Mouse (Mus musculus): ENCODE results near the gene Mrpl34. TPM values are rescaled to one million over a fixed set of nuclear protein-coding genes. Genes with fewer than 3 reads are reported as not detected.

Mrpl34 gene
- total and polyA plus RNA-seq, 3 experiments, result 143 to 196 TPM; not detected in 1

DNA sequence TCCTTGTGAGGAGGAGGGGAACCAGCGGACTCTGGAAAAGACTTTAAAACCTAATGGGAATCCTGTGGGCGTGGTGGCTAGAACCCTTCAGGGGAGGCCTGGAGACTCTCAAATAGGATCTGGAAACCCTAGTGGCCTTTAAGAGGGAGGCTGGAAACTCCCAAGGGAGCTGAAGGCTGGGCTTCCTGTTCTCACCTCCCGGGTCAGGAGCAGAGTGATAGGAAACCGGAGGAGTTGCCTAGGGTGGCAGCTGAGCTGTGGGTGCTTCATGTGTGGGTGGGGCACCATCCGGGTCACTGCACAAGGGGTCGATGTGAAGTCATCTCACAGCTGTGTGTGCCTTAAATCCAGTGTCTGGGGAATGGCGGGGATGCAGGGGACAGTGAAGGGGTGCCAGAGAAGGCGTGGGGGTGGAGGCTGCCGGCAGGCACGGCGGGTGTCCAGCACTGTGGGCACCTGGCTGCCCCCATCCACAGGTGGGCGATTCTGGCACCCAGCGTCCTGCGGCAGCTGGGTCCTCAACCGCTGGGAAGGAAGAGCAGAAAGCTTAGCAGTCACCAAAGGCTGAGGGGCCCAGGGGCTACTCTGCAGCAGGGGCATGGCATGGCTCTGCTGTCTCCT lies 33.2 kb downstream of the Mrpl34 start:
- H3K4me1 ChIP-seq (ENCODE audit: control insufficient read depth in 1 of 2, insufficient read depth in 2 of 2, low read length in 2 of 2), result no peaks in the 10 kb centered on the region
- no peaks in the 10 kb centered on the region for H3K79me2 ChIP-seq (ENCODE audit: control insufficient read depth, insufficient read depth, low read length, poor library complexity)
- H3K4me3 ChIP-seq (ENCODE audit: control insufficient read depth in 1 of 2, insufficient read depth in 1 of 2, low read depth in 2 of 2, low read length in 2 of 2), result no peak overlapping the region
- no peak overlapping the region for H3K9ac ChIP-seq (ENCODE audit: control insufficient read depth, low read depth, low read length, poor library complexity, severe bottlenecking)
- no peak overlapping the region for H3K27ac ChIP-seq (ENCODE audit: control insufficient read depth, low read depth, low read length)
- H3K27me3 ChIP-seq (ENCODE audit: control insufficient read depth in 1 of 2, insufficient read depth in 2 of 2, low read length in 2 of 2), result no peaks in the 10 kb centered on the region
- no peak for DNase-seq (ENCODE audit: low read depth, low spot score)
- H3K36me3 ChIP-seq (ENCODE audit: control insufficient read depth in 1 of 2, insufficient read depth in 2 of 2, low read length in 2 of 2), result peaks cover 0 to 3% of the 10 kb centered on the region in 2 experiments; a peak in 2 of 4 replicates
- H3K9me3 ChIP-seq (replicated peaks; ENCODE audit: insufficient read depth, low read length), result no peaks in the 10 kb centered on the region
- no peak for TF ChIP-seq BHLHE40 (IDR thresholded peaks at IDR 0.05; ENCODE audit: borderline replicate concordance, low read depth, low read length)
- TF ChIP-seq USF1 (IDR thresholded peaks at IDR 0.05; ENCODE audit: low read depth, low read length), result no peak
- no peak for TF ChIP-seq TAL1 (IDR thresholded peaks at IDR 0.05; ENCODE audit: low read length)
- no peak for TF ChIP-seq RCOR1 (IDR thresholded peaks at IDR 0.05; ENCODE audit: low read depth, low read length)
- no peak for TF ChIP-seq GABPA (IDR thresholded peaks at IDR 0.05; ENCODE audit: low read depth, low read length)
- no peak for TF ChIP-seq POLR2AphosphoS5 (IDR thresholded peaks at IDR 0.05; ENCODE audit: borderline replicate concordance, low read depth, low read length)
- TF ChIP-seq ETS1 (IDR thresholded peaks at IDR 0.05; ENCODE audit: low read depth, low read length), result no peak

DNA sequence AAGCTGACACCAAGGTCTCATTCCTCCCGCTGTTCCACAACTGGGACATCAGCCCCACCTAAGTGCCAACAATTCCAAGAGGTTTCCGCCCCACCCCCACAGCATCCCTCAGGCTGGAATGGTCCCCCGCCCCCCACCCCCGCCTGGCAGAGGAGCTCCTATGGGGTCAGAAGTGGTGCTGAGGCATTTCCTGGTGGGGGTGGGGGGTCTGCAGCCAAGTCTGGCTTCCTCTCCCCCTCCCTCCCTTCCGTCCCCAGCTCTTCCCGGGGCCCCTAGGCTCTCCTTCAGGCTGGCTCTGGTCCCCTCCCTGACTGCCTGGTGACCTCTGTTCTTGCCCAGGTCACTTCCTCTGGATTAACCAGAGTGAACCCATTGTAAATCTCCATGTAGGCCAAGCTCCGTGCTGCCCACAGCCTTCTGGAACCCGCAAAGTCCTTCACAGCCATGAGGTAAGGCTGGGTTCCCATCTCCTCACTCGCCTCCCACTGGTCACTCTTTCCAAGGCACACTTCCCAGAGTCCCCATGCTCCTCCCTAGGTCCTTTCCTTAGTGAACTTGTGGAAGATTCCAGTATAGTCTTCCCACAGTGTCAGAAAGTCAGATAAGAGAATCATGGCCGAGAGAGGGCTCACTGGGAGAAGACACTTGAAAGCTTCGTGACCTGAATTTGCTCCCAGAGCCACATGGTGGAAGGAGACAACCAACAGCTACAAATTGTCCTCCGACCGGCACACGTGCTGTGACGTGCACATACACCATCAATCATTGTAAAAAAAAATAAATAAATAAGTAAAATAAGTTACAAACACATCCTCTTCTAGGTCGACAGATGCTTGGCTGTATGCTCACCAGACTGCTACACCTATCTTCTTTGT lies 34.3 kb downstream of the Mrpl34 start:
- Histone ChIP-seq H3K36me3 (ENCODE audit: control insufficient read depth in 1 of 2, insufficient read depth in 2 of 2, low read length in 2 of 2) (no peaks in the 10 kb centered on the region), H3K79me2 (ENCODE audit: control insufficient read depth, insufficient read depth, low read length, poor library complexity) (no peaks in the 10 kb centered on the region), H3K9me3 (replicated peaks; ENCODE audit: insufficient read depth, low read length) (no peaks in the 10 kb centered on the region), H3K27me3 (ENCODE audit: control insufficient read depth in 1 of 2, insufficient read depth in 2 of 2, low read length in 2 of 2) (no peaks in the 10 kb centered on the region), H3K4me1 (ENCODE audit: control insufficient read depth in 1 of 2, insufficient read depth in 2 of 2, low read length in 2 of 2) (no peaks in the 10 kb centered on the region), H3K9ac (ENCODE audit: control insufficient read depth, low read depth, low read length, poor library complexity, severe bottlenecking) (no peak overlapping the region), H3K27ac (ENCODE audit: control insufficient read depth, low read depth, low read length) (no peak overlapping the region), H3K4me3 (ENCODE audit: control insufficient read depth in 1 of 2, insufficient read depth in 1 of 2, low read depth in 2 of 2, low read length in 2 of 2) (no peak overlapping the region)
- TF ChIP-seq TBP (IDR thresholded peaks at IDR 0.05; ENCODE audit: low read depth, low read length) (no peak), POLR2AphosphoS2 (IDR thresholded peaks at IDR 0.05; ENCODE audit: low read length) (no peak), ZNF384 (IDR thresholded peaks at IDR 0.05; ENCODE audit: low read depth, low read length) (no peak), MYB (IDR thresholded peaks at IDR 0.05; ENCODE audit: low read depth, low read length) (no peak), JUND (IDR thresholded peaks at IDR 0.05; ENCODE audit: low read depth, low read length) (no peak), HCFC1 (IDR thresholded peaks at IDR 0.05; ENCODE audit: low read depth, low read length) (no peak)
- no peak for DNase-seq (ENCODE audit: low read depth, low spot score)
